Mouse (Mus musculus) midbrain, embryonic 12.5 days (tissue): ENCODE data around the gene Vmn1r222. TPM values are rescaled to one million over a fixed set of nuclear protein-coding genes. Genes with fewer than 3 reads are reported as not detected.

Experiments used
- ATAC-seq: fragments of 200-750 bp; cut with Nextera tagmentation; 2 replicates; pipeline ENCODE4 v1.8.0; 2017; ENCODE audit warnings: low read depth, moderate TSS enrichment, moderate library complexity; ENCODE audit not compliant: low FRiP score
- H3K27ac ChIP-seq: fragments of 300-500 bp; sonication (generic); replicated peaks from 2 replicates; pipeline ENCODE4 v1.5.1; 2016; ENCODE audit warnings: mild to moderate bottlenecking
- H3K27me3 ChIP-seq: fragments of 300-500 bp; sonication (generic); 2 replicates; pipeline ENCODE4 v1.6.1; 2016; ENCODE audit warnings: mild to moderate bottlenecking
- H3K36me3 ChIP-seq: fragments of 300-500 bp; sonication (generic); 2 replicates; pipeline ENCODE4 v1.6.1; 2016
- H3K4me1 ChIP-seq: fragments of 300-500 bp; sonication (generic); 2 replicates; pipeline ENCODE4 v1.6.1; 2016
- H3K4me2 ChIP-seq: fragments of 300-500 bp; sonication (generic); replicated peaks from 2 replicates; pipeline ENCODE4 v1.6.1; 2016; ENCODE audit warnings: mild to moderate bottlenecking, moderate library complexity
- H3K4me3 ChIP-seq: fragments of 300-500 bp; sonication (generic); 2 replicates; pipeline ENCODE4 v1.5.1; 2016; ENCODE audit warnings: mild to moderate bottlenecking
- H3K9ac ChIP-seq: fragments of 300-500 bp; sonication (generic); replicated peaks from 2 replicates; pipeline ENCODE4 v1.6.1; 2016; ENCODE audit warnings: mild to moderate bottlenecking, moderate library complexity
- H3K9me3 ChIP-seq: fragments of 300-500 bp; sonication (generic); 2 replicates; pipeline ENCODE4 v1.6.1; 2016; ENCODE audit warnings: mild to moderate bottlenecking
- WGBS: fragments of 180-500 bp; shearing (Covaris S2); methylation state at CpG from one replicate; pipeline ENCODE4 v1.1.7; 2016; 5-methylcytosine and 5-hydroxymethylcytosine counted together
- polyA plus RNA-seq: library from polyadenylated mRNA; unstranded; fragments of >200 nt; fragmentation: Nextera tagmentation; extraction: Ambion mirVana; gene quantifications from 2 replicates; pipeline ENCODE4 v1.2.1, GENCODE M21; 2016

The Vmn1r222 gene
- polyA plus RNA-seq, 1 experiment from 2014 or later: not detected

GRCm38 (mm10) chr13:23187875-23188274 lies 47.9 kb downstream of the Vmn1r222 start, which contains the start of gene Vmn1r220:
Gene Vmn1r220, minus strand, starts transcription at chr13:23187975.
- Histone ChIP-seq H3K9me3 (no peaks in the 10 kb centered on the region), H3K27ac (no peak within 1 kb of the TSS), H3K4me3 (no peak within 1 kb of the TSS), H3K4me2 (no peak within 1 kb of the TSS), H3K9ac (no peak within 1 kb of the TSS), H3K27me3 (no peaks in the 10 kb centered on the region), H3K4me1 (no peaks in the 10 kb centered on the region), H3K36me3 (no peaks in the 10 kb centered on the region)
- no peak for ATAC-seq
- WGBS: 88% methylated on average over 2 of the region's 2 CpGs

Other genes starting within 250 kb of the Vmn1r222 start
- gene Vmn1r213, start 228.3 kb downstream of the Vmn1r222 start, polyA plus RNA-seq: not detected in 2 replicates
- gene Vmn1r214, start 205.5 kb downstream of the Vmn1r222 start, polyA plus RNA-seq: not detected in 2 replicates
- not detected in 2 replicates for gene Vmn1r215, start 167.9 kb downstream of the Vmn1r222 start, polyA plus RNA-seq
- not detected in 2 replicates for gene Vmn1r217, start 117.7 kb downstream of the Vmn1r222 start, polyA plus RNA-seq
- gene Vmn1r218, start 102.8 kb downstream of the Vmn1r222 start, polyA plus RNA-seq: not detected in 2 replicates
- not detected in 2 replicates for gene Vmn1r219, start 76.6 kb downstream of the Vmn1r222 start, polyA plus RNA-seq
- gene Vmn1r220, start 48.0 kb downstream of the Vmn1r222 start, polyA plus RNA-seq: not detected in 2 replicates
- not detected in 2 replicates for gene Vmn1r221, start 21.8 kb downstream of the Vmn1r222 start, polyA plus RNA-seq
- gene Vmn1r223, start 11.2 kb upstream of the Vmn1r222 start, polyA plus RNA-seq: not detected in 2 replicates
- 66.1 and 66.9 TPM in 2 replicates for gene Zfp322a, start 133.3 kb upstream of the Vmn1r222 start, polyA plus RNA-seq
- 10.1 and 12.3 TPM in 2 replicates for gene Abt1, start 187.9 kb upstream of the Vmn1r222 start, polyA plus RNA-seq
- gene Btn1a1, start 230.0 kb upstream of the Vmn1r222 start, polyA plus RNA-seq: not detected in 2 replicates